ENCODE assay signal across 1 mouse cellular context in genomic region chr9:107904726-107905125, GRCm38 (mm10).
TF ChIP-seq lines count a peak whose summit lies in the region.

No protein-coding gene starts in this region.

TF ChIP-seq in ES-E14, 5 proteins besides CTCF, POLR2A, EP300 and RAD21 (continued from another document):
- no peak for TF ChIP-seq MAFK (IDR thresholded peaks at IDR 0.05; ENCODE audit: insufficient read depth, low read depth, low read length)
- peak; percentile 92 for TF ChIP-seq ZC3H11A (IDR thresholded peaks at IDR 0.05; ENCODE audit: borderline replicate concordance, low read depth, low read length)
